Mouse (Mus musculus): ENCODE data around the gene Foxa3.
"Not testable (repeated sequence)": the region's sequence is repeated elsewhere in the genome, so short reads cannot be mapped to it uniquely, and the experiment has no call there.

Foxa3 gene

GRCm38 (mm10) chr7:19023357-19023814 is at the start of gene Foxa3:
Gene Foxa3, minus strand, starts transcription at chr7:19023538.
- DNase-seq = no peak

GRCm38 (mm10) chr7:19071024-19071423 is 47.7 kb upstream of the Foxa3 start:
- DNase-seq = not testable (repeated sequence)

GRCm38 (mm10) chr7:19069500-19069899 is 46.2 kb upstream of the Foxa3 start:
- no peak for DNase-seq

- no peak for DNase-seq
Observed at GRCm38 (mm10) chr7:19068707-19069106, 45.4 kb upstream of the Foxa3 start.

- DNase-seq = no peak
Observed at GRCm38 (mm10) chr7:19067935-19068334, 44.6 kb upstream of the Foxa3 start.

GRCm38 (mm10) chr7:19067063-19067462 is 43.7 kb upstream of the Foxa3 start:
- no peak for DNase-seq

- no peak for DNase-seq
Observed at GRCm38 (mm10) chr7:19065896-19066295, 42.6 kb upstream of the Foxa3 start.

GRCm38 (mm10) chr7:19057405-19057804 is 34.1 kb upstream of the Foxa3 start:
- DNase-seq = no peak

- DNase-seq = no peak
Observed at GRCm38 (mm10) chr7:19055108-19055507, 31.8 kb upstream of the Foxa3 start.

GRCm38 (mm10) chr7:19054777-19055076 is 31.4 kb upstream of the Foxa3 start:
- no peak for DNase-seq

- DNase-seq = no peak
Observed at GRCm38 (mm10) chr7:19054047-19054776, 30.9 kb upstream of the Foxa3 start, which contains the start of gene Rsph6a. Gene Rsph6a, plus strand, starts transcription at chr7:19054690.

- DNase-seq = no peak
Observed at GRCm38 (mm10) chr7:19053136-19053532, 29.8 kb upstream of the Foxa3 start.

GRCm38 (mm10) chr7:19052345-19053135 is 29.2 kb upstream of the Foxa3 start:
- DNase-seq = peak; percentile 62

- no peak for DNase-seq
Observed at GRCm38 (mm10) chr7:19051161-19051560, 27.8 kb upstream of the Foxa3 start.

- DNase-seq = no peak
Observed at GRCm38 (mm10) chr7:19050172-19050571, 26.8 kb upstream of the Foxa3 start.

GRCm38 (mm10) chr7:19049252-19049651 is 25.9 kb upstream of the Foxa3 start:
- no peak for DNase-seq

- DNase-seq = no peak
Observed at GRCm38 (mm10) chr7:19048006-19048527, 24.7 kb upstream of the Foxa3 start.

GRCm38 (mm10) chr7:19046286-19047069 is 23.1 kb upstream of the Foxa3 start:
- no peak for DNase-seq

- DNase-seq = no peak
Observed at GRCm38 (mm10) chr7:19044616-19045015, 21.3 kb upstream of the Foxa3 start.

GRCm38 (mm10) chr7:19031641-19032040 is 8.3 kb upstream of the Foxa3 start:
- DNase-seq = no peak

- no peak for DNase-seq
Observed at GRCm38 (mm10) chr7:19029084-19029653, 5.8 kb upstream of the Foxa3 start.

GRCm38 (mm10) chr7:19028067-19028466 is 4.7 kb upstream of the Foxa3 start:
- DNase-seq = no peak
